Mouse (Mus musculus): Measurements from ENCODE around the gene Cdk13. TPM values are rescaled to one million over a fixed set of nuclear protein-coding genes. Genes with fewer than 3 reads are reported as not detected.

Gene Cdk13
- polyA plus RNA-seq, 1 experiment: 22.6 TPM

- no peak overlapping the region for H3K4me3 ChIP-seq (ENCODE audit: insufficient read depth, low read depth, low read length)
- no peaks in the 10 kb centered on the region; the same call in 1 of the 2 replicates for H3K4me1 ChIP-seq (ENCODE audit: control insufficient read depth, insufficient read depth, insufficient read length, low read length)
- H3K27ac ChIP-seq (replicated peaks; ENCODE audit: low read depth, low read length): no peak overlapping the region
These were observed 103.6 kb downstream of the Cdk13 start for GRCm38 (mm10) chr13:17701322-17701721.

GRCm38 (mm10) chr13:17700090-17700715, 104.7 kb downstream of the Cdk13 start:
- Histone ChIP-seq H3K27ac (replicated peaks; ENCODE audit: low read depth, low read length) (no peak overlapping the region), H3K4me1 (ENCODE audit: control insufficient read depth, insufficient read depth, insufficient read length, low read length) (no peaks in the 10 kb centered on the region; the same call in 1 of the 2 replicates), H3K4me3 (ENCODE audit: insufficient read depth, low read depth, low read length) (no peak overlapping the region)

- Histone ChIP-seq H3K4me1 (ENCODE audit: control insufficient read depth, insufficient read depth, insufficient read length, low read length) (no peaks in the 10 kb centered on the region), H3K27ac (replicated peaks; ENCODE audit: low read depth, low read length) (peak overlapping the region; percentile 99), H3K4me3 (ENCODE audit: insufficient read depth, low read depth, low read length) (peak overlapping the region; percentile 92)
These were observed 108.9 kb downstream of the Cdk13 start for GRCm38 (mm10) chr13:17695898-17696580.

- Histone ChIP-seq H3K4me1 (ENCODE audit: control insufficient read depth, insufficient read depth, insufficient read length, low read length) (no peaks in the 10 kb centered on the region), H3K4me3 (ENCODE audit: insufficient read depth, low read depth, low read length) (peak within 1 kb of the TSS; percentile 92), H3K27ac (replicated peaks; ENCODE audit: low read depth, low read length) (peak within 1 kb of the TSS; percentile 99)
These were observed 109.8 kb downstream of the Cdk13 start, which contains the start of the genes Mplkip and Sugct for GRCm38 (mm10) chr13:17694911-17695699. TSS of gene Mplkip (plus strand) at chr13:17695192. TSS of gene Sugct (minus strand) at chr13:17695553.

- peak overlapping the region; percentile 83 for H3K4me3 ChIP-seq (ENCODE audit: insufficient read depth, low read depth, low read length)
- no peaks in the 10 kb centered on the region for H3K4me1 ChIP-seq (ENCODE audit: control insufficient read depth, insufficient read depth, insufficient read length, low read length)
- peak overlapping the region; percentile 65 for H3K27ac ChIP-seq (replicated peaks; ENCODE audit: low read depth, low read length)
These were observed 110.5 kb downstream of the Cdk13 start for GRCm38 (mm10) chr13:17694414-17694813.

- H3K4me1 ChIP-seq (ENCODE audit: control insufficient read depth, insufficient read depth, insufficient read length, low read length): no peaks in the 10 kb centered on the region
- no peak overlapping the region for H3K27ac ChIP-seq (replicated peaks; ENCODE audit: low read depth, low read length)
- no peak overlapping the region for H3K4me3 ChIP-seq (ENCODE audit: insufficient read depth, low read depth, low read length)
These were observed 111.1 kb downstream of the Cdk13 start for GRCm38 (mm10) chr13:17693816-17694215.

- Histone ChIP-seq H3K4me1 (ENCODE audit: control insufficient read depth, insufficient read depth, insufficient read length, low read length) (no peaks in the 10 kb centered on the region), H3K27ac (replicated peaks; ENCODE audit: low read depth, low read length) (no peak overlapping the region), H3K4me3 (ENCODE audit: insufficient read depth, low read depth, low read length) (no peak overlapping the region)
These were observed 113.5 kb downstream of the Cdk13 start for GRCm38 (mm10) chr13:17691436-17691835.

- no peaks in the 10 kb centered on the region for H3K4me1 ChIP-seq (ENCODE audit: control insufficient read depth, insufficient read depth, insufficient read length, low read length)
- no peak overlapping the region for H3K27ac ChIP-seq (replicated peaks; ENCODE audit: low read depth, low read length)
- H3K4me3 ChIP-seq (ENCODE audit: insufficient read depth, low read depth, low read length): no peak overlapping the region
These were observed 114.2 kb downstream of the Cdk13 start for GRCm38 (mm10) chr13:17690686-17691085.

GRCm38 (mm10) chr13:17689461-17689860, 115.4 kb downstream of the Cdk13 start:
- H3K4me1 ChIP-seq (ENCODE audit: control insufficient read depth, insufficient read depth, insufficient read length, low read length): no peaks in the 10 kb centered on the region
- H3K4me3 ChIP-seq (ENCODE audit: insufficient read depth, low read depth, low read length): no peak overlapping the region
- no peak overlapping the region for H3K27ac ChIP-seq (replicated peaks; ENCODE audit: low read depth, low read length)

- no peak overlapping the region for H3K4me3 ChIP-seq (ENCODE audit: insufficient read depth, low read depth, low read length)
- no peak overlapping the region for H3K27ac ChIP-seq (replicated peaks; ENCODE audit: low read depth, low read length)
- no peaks in the 10 kb centered on the region for H3K4me1 ChIP-seq (ENCODE audit: control insufficient read depth, insufficient read depth, insufficient read length, low read length)
These were observed 133.8 kb downstream of the Cdk13 start for GRCm38 (mm10) chr13:17671122-17671521.

- H3K4me1 ChIP-seq (ENCODE audit: control insufficient read depth, insufficient read depth, insufficient read length, low read length): no peaks in the 10 kb centered on the region
- H3K27ac ChIP-seq (replicated peaks; ENCODE audit: low read depth, low read length): no peak overlapping the region
- no peak overlapping the region for H3K4me3 ChIP-seq (ENCODE audit: insufficient read depth, low read depth, low read length)
These were observed 137.5 kb downstream of the Cdk13 start for GRCm38 (mm10) chr13:17667380-17667779.

Other genes with a start within 250 kb of the Cdk13 start
- 22.1 and 23.3 TPM in 2 replicates for gene Mplkip, start 109.9 kb downstream of the Cdk13 start, polyA plus RNA-seq (2012; ENCODE audit: insufficient read depth, insufficient read length, missing spikeins)
- 21.6 and 51.9 TPM in 2 replicates for gene Sugct, start 109.5 kb downstream of the Cdk13 start, polyA plus RNA-seq (2012; ENCODE audit: insufficient read depth, insufficient read length, missing spikeins)
- 101 and 106 TPM in 2 replicates for gene Rala, start 139.1 kb upstream of the Cdk13 start, polyA plus RNA-seq (2012; ENCODE audit: insufficient read depth, insufficient read length, missing spikeins)
- 26.1 and 30.0 TPM in 2 replicates for gene Yae1d1, start 188.3 kb upstream of the Cdk13 start, polyA plus RNA-seq (2012; ENCODE audit: insufficient read depth, insufficient read length, missing spikeins)